Mouse (Mus musculus) brown adipose tissue, adult 24 weeks (tissue): ENCODE measurements around the gene Acsl3. TPM values are rescaled to one million over a fixed set of nuclear protein-coding genes. Genes with fewer than 3 reads are reported as not detected.

Experiments
- H3K27ac ChIP-seq: fragments of 200-500 bp; replicated peaks from 2 replicates; pipeline ENCODE4 v1.5.1; 2012; ENCODE audit warnings: low read depth, mild to moderate bottlenecking, low read length
- H3K4me1 ChIP-seq: fragments of 200-500 bp; 2 replicates; pipeline ENCODE4 v1.6.1; 2012; ENCODE audit warnings: low read length, mixed read lengths; ENCODE audit not compliant: control insufficient read depth, insufficient read depth, insufficient read length
- H3K4me3 ChIP-seq: fragments of 200-500 bp; 2 replicates; pipeline ENCODE4 v1.5.1; 2012; ENCODE audit warnings: low read depth, mild to moderate bottlenecking, low read length, moderate library complexity; ENCODE audit not compliant: insufficient read depth
- polyA plus RNA-seq: library from polyadenylated mRNA; stranded (reverse); fragments of >200 nt; gene quantifications from 2 replicates; pipeline ENCODE4 v1.2.4, GENCODE M21; 2012; ENCODE audit not compliant: missing spikeins, insufficient read depth, insufficient read length

The Acsl3 gene
- polyA plus RNA-seq, 1 experiment = 23.5 TPM

- no peaks in the 10 kb centered on the region for H3K4me1 ChIP-seq
- no peak overlapping the region for H3K27ac ChIP-seq
- H3K4me3 ChIP-seq = no peak overlapping the region
Observed at GRCm38 (mm10) chr1:78706338-78706737, 48.7 kb downstream of the Acsl3 start.

DNA sequence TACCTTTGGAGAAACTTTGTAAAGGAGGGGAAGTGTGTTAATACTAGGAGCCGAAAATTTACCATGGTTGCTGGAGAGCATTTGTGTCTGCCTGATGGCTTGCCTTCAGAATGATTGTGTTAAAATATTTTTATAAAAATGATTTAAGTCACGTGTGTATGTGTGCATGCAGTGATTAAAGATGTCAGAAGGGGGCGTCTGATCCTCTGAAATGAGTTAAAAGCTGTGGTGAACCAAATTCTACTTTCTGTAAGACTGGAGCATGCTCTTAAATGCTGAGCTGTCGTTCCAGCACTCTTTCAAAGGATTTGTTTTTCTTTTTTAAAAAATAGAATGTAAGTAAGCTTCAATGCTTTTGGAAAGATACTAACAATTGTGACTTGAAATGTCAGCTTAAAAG lies 49.7 kb downstream of the Acsl3 start:
- Histone ChIP-seq H3K27ac (no peak overlapping the region), H3K4me1 (no peaks in the 10 kb centered on the region)

DNA sequence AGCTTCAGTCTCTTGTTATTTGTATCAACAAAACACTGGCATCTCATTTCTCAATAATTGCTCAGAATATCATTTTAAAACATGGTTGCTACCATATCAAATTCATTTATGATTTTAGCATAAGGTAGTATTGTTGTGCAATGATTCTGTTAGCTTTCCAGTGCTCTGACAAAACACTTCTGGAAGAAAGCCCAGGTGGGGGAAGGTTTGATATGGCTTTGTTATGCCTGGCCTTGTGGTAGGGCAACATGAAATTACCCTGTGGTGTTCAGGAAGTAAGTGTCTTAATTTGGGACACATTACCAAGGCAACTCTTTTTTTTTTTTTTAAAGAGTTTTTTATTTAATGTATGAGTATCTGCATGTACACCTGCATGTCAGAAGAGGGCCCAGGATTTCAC lies 52.4 kb downstream of the Acsl3 start:
- H3K4me3 ChIP-seq = no peak overlapping the region
- H3K4me1 ChIP-seq = no peaks in the 10 kb centered on the region
- H3K27ac ChIP-seq = no peak overlapping the region

More for the DNA sequence above, 49.7 kb downstream of the Acsl3 start:
- H3K4me3 ChIP-seq = no peak overlapping the region

DNA sequence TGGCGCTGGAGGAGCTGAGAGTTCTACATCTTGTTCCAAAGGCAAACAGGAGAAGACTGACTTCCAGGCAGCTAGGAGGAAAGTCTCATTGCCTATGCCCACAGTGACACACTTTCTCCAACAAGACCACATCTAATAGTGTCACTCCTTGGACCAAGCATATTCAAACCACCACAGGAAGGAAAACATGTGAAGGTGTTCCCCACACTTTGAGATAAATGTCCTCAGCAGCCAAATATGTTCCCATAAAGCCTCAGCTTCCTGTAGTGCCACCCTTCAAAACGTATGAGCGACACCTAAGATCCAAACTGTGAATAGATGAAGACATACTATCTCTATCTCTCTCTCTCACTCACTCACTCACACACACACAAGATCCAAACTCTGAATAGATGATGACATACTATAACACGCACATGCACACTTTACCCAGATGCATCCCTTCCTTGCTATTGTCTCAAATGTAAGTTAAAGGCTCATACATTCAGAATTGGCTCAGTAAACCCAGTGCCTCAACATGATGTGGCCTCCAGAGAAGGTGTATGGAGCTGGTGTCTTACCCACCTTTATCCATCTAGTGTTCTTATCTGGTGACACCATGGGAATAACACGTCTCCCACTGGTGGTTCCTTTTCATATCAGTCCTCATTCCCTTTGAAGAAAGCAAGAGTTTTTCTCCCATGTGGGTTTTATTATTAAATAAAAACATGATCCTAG lies 53.1 kb downstream of the Acsl3 start:
- H3K4me1 ChIP-seq = no peaks in the 10 kb centered on the region
- H3K4me3 ChIP-seq = no peak overlapping the region
- H3K27ac ChIP-seq = no peak overlapping the region

DNA sequence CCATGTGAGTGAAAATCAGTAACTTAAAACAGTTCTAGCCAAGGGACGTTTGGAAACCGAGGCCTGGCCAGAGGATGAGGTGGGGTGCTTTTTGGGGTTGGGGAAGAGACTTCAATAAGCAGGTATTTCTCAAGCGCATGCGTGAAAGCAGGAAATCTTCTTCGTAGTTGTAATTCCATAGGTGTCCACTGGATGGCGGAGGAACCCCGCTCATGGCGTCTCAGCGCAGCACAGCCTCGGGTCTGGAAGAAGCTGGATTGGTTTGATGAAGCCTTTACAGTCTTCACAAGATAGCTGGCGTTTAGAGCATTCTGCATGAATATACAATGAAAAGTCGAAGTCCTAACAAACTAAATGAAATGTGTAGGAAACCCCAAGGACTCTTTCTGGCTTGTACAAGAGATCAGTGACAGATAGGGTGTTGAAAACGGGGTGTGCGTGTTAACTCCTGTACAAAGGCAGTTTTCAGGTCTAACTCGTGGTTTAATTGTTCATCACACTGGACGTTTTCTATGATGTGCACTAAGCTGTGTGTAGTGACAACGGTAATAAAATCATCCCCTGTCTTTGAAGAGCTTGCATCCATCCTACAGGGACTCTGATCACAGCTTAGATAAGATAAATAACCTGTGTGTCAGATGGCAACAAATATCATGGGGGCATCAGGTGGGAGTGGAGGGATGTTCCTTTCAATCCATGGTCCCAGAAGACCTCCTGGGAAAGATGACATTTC lies 67.0 kb downstream of the Acsl3 start:
- H3K4me3 ChIP-seq = no peak overlapping the region
- H3K4me1 ChIP-seq = no peaks in the 10 kb centered on the region
- no peak overlapping the region for H3K27ac ChIP-seq

- no peak overlapping the region for H3K27ac ChIP-seq
- no peaks in the 10 kb centered on the region for H3K4me1 ChIP-seq
- H3K4me3 ChIP-seq = no peak overlapping the region
Observed at GRCm38 (mm10) chr1:78725191-78725490, 67.5 kb downstream of the Acsl3 start.

DNA sequence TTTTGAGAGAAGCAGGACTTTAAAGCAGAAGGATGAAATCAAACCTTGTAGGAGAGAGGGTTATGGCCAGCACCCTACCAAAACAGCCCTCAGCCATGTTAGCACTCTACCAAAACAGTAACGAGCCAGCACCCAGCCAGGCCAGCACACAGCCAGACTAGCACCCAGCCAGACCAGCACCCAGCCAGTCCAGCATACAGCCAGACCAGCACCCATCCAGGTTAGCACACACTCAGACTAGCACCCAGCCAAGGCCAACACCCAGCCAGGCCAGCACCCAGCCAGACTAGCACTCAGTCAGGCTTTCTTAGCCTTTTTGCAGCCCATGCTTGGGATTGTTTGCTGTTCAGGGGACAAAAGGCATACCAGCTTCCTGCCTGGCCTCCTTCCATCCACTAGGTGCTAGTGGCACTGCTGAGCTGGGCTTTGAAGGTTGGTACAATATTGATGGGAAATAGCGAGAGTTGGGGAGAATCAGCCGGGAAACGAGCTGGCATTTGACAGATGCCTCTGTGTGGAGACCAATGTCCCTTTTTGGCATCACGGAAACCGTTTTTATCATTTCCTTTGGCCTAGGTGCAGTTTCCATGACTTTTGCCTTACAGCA lies 68.1 kb downstream of the Acsl3 start:
- Histone ChIP-seq H3K4me1 (no peaks in the 10 kb centered on the region), H3K27ac (no peak overlapping the region), H3K4me3 (no peak overlapping the region)

DNA sequence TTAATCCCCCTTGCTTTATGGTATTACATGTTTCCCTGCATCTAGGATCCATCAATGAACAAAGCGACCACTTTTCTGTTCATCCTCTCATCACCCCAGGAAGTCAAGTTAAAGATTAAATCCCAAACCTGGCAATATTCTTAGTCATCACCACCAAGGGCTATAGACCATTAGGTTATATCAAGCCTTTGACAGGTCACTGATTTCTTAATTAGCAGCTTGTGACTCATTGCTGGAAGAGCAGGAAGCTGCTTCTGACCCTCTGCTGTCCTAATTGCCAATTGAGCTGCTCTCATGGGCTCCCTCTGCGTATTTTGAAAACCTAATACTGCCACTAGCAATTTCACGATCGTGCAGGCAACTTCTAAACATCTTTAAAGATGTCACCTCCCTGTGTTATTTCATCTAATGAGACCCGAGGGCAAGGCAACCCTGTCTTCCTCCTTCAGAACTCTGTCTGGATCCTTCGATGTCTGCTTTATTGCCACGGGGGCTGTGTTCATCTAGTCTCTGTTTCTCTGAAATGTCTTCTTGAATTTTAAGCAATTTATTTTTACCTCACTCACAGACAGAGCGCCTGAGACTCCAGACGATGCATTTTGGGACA lies 72.6 kb downstream of the Acsl3 start:
- no peak overlapping the region for H3K27ac ChIP-seq
- no peaks in the 10 kb centered on the region for H3K4me1 ChIP-seq
- H3K4me3 ChIP-seq = no peak overlapping the region

DNA sequence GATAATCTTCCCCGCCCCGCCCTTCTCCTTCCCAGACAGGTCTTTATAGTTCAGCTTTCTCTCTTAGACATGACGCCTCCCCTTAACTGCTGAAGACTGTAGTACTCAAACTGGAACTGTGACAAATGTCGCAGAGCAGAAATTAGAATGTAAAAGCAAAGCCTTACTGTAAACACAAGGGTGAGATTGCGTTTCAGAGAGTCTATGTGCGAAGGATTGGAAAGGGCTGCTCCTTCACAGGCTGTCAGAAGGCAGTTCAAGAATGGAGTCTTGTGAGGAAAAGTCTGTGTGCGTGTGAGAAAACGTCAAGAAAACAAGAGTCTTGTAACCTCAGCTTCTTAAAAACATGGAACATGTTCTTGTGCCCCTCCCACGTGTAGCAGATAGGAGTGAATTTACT lies 74.7 kb downstream of the Acsl3 start:
- Histone ChIP-seq H3K4me1 (no peaks in the 10 kb centered on the region), H3K4me3 (no peak overlapping the region), H3K27ac (no peak overlapping the region)

GRCm38 (mm10) chr1:78734261-78735000 lies 76.8 kb downstream of the Acsl3 start:
- Histone ChIP-seq H3K27ac (no peak overlapping the region), H3K4me1 (no peaks in the 10 kb centered on the region), H3K4me3 (no peak overlapping the region)

DNA sequence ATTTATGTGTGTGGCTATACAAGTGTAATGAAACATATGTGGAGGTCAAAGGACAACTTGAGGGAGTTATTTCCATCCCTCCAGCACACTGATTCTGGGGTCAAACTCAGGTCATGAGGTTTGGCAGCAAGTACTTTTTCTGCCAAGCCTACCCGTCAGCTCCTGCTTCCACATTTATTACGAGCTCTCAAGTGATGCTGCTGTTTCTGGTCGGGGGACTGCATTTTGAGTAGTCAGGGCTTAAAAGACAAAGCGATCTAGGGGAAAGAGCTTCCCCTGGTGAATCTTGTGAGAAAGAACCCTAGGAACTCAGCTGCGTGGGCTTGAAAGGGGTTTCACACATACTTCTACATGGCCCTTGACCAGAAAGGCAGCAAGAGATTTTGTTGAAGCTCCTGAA lies 80.0 kb downstream of the Acsl3 start:
- Histone ChIP-seq H3K4me1 (no peaks in the 10 kb centered on the region), H3K4me3 (no peak overlapping the region), H3K27ac (no peak overlapping the region)

DNA sequence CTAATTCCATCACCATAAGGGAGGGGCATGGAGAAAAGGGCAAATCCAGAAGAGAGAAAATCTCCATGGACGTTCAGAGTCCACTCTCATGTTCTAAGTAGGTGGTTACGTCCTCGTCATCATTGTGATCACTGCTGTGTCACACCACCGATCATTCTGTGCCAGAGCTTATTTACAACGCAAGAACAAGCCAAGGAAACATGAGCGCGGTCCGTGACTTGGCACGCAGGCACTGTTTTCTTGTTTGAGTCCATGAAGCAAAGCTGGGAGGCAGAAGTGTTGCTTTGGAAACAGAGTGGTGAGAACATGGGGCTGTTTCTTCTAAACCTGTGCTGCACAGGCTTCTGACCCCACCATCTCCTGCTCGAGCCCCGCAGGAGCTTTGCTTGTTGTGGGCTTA lies 83.1 kb downstream of the Acsl3 start:
- no peaks in the 10 kb centered on the region for H3K4me1 ChIP-seq
- no peak overlapping the region for H3K27ac ChIP-seq
- no peak overlapping the region for H3K4me3 ChIP-seq

- H3K4me3 ChIP-seq = no peak overlapping the region
Observed at GRCm38 (mm10) chr1:78742198-78742597, 84.6 kb downstream of the Acsl3 start.

DNA sequence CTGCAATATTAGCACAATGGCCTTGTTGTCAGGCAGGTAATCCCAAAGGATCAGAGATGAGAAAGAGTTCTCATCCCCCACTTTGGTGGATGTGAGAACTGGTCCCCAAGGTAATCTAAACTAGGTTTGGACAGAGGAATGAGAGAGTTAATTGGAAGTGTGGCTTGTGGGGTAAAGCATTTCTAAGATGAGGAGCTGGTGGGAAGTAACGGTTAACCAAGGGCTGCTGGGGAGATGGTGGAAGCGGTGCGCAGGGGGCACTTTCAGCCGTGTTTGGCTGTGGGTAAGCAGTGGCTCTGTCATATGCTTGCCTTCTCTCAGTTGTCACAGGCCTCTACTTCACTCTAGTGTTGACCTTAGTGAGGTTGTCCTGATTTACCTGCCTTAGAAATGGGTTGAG lies 85.7 kb downstream of the Acsl3 start:
- H3K27ac ChIP-seq = no peak overlapping the region
- H3K4me3 ChIP-seq = no peak overlapping the region

More at GRCm38 (mm10) chr1:78742198-78742597, 84.6 kb downstream of the Acsl3 start:
- no peak overlapping the region for H3K27ac ChIP-seq
- no peaks in the 10 kb centered on the region for H3K4me1 ChIP-seq

DNA sequence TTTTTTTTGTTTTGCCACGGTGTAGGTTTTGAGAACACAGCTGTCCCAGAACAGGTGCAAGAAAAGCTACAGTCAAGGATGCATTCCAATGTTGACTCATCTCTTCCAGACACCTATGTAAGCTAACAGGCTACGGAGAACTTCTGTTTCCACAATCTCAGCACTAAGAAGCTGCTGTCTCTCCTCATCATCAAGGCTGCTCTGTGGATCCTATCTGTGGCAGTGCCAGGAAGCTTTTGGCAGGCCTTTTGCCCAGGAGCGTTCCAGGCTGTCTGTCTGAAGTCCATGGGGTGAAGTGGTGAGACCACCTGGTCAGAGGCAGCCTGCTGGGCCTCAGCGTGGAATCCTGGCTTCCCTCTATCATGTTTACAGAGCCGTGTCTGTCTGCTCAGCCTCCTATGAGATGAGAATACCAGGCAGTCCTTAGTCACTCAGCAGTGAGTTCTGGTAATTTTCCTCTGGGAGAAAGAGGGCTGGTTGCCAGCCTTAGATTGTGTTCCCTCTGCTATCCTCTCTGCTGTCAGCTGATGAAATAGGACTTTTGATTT lies 87.7 kb downstream of the Acsl3 start:
- Histone ChIP-seq H3K4me1 (no peaks in the 10 kb centered on the region), H3K27ac (no peak overlapping the region), H3K4me3 (no peak overlapping the region)

More for the DNA sequence above, 85.7 kb downstream of the Acsl3 start:
- H3K4me1 ChIP-seq = no peaks in the 10 kb centered on the region
